Mouse (Mus musculus) testis, adult 2 months (tissue): ENCODE results near the gene Zwilch.

ENCODE experiments used
- CTCF ChIP-seq: fragments of 200-500 bp; IDR thresholded peaks from 2 replicates; pipeline ENCODE4 v1.5.1; 2012; ENCODE audit warnings: low read depth, mild to moderate bottlenecking, inconsistent platforms, low read length, moderate library complexity; ENCODE audit not compliant: control insufficient read depth, insufficient read depth, insufficient replicate concordance
- POLR2A ChIP-seq: fragments of 200-500 bp; IDR thresholded peaks from 2 replicates; pipeline ENCODE4 v1.6.1; 2012; ENCODE audit warnings: low read depth, mild to moderate bottlenecking, inconsistent platforms, low read length, moderate library complexity; ENCODE audit not compliant: control insufficient read depth

DNA sequence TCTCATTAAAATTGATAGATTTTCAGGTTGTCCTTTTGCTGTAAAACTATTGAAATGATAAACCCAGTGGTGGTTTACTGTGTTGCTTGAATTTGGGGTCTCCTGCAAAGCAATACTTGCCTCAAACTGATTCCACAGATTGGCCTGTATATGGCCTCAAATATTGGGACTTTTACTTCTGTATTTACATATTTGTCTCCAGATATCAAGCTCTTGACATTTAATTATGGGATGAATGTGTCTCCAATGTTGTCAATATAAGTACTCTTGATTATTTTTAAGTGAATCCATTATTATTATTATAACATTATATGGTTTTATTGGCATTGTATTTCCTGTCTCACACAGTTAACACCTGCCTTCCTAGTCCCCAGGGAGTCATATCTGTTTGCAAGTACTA lies 1.4 kb upstream of the Zwilch start:
- TF ChIP-seq CTCF (no peak), POLR2A (no peak)
